Mouse (Mus musculus): ENCODE results near the gene Vmn1r180.
"Not testable (repeated sequence)": the region's sequence is repeated elsewhere in the genome, so short reads cannot be mapped to it uniquely, and the experiment has no call there.

Vmn1r180 gene

GRCm38 (mm10) chr7:23950332-23950731 is at the start of gene Vmn1r180:
TSS of gene Vmn1r180 (plus strand) at chr7:23950632.
- no peak for DNase-seq (ENCODE audit: low read depth, low spot score)

GRCm38 (mm10) chr7:23926678-23927077 is 23.8 kb upstream of the Vmn1r180 start, which contains the start of gene Vmn1r179:
TSS of gene Vmn1r179 (plus strand) at chr7:23926978.
- no peak for DNase-seq (ENCODE audit: low read depth, low spot score)

GRCm38 (mm10) chr7:23968044-23968443 is 17.6 kb downstream of the Vmn1r180 start:
- DNase-seq (ENCODE audit: low read depth, low spot score) = not testable (repeated sequence)

GRCm38 (mm10) chr7:23974315-23974714 is 23.9 kb downstream of the Vmn1r180 start, which contains the start of gene Vmn1r181:
TSS of gene Vmn1r181 (plus strand) at chr7:23974615.
- DNase-seq (ENCODE audit: low read depth, low spot score) = not testable (repeated sequence)

- DNase-seq (ENCODE audit: low read depth, low spot score) = no peak
Observed at GRCm38 (mm10) chr7:24001391-24001790, 51.0 kb downstream of the Vmn1r180 start, which contains the start of gene V1rd19. TSS of gene V1rd19 (plus strand) at chr7:24001691.

All from mesoderm, embryonic 11.5 days (tissue).